Mouse (Mus musculus) T-helper 1 cell (primary cell): ENCODE results near the gene Rgl3.

Source experiments
- in situ Hi-C: fragments of 300-600 bp; cut with MboI, MseI; formaldehyde crosslinking; loops from one replicate; pipeline ENCODE4 v1.15.1; 2025; ENCODE audit warnings: high pct_unique_total_duplicates

The Rgl3 gene

DNA sequence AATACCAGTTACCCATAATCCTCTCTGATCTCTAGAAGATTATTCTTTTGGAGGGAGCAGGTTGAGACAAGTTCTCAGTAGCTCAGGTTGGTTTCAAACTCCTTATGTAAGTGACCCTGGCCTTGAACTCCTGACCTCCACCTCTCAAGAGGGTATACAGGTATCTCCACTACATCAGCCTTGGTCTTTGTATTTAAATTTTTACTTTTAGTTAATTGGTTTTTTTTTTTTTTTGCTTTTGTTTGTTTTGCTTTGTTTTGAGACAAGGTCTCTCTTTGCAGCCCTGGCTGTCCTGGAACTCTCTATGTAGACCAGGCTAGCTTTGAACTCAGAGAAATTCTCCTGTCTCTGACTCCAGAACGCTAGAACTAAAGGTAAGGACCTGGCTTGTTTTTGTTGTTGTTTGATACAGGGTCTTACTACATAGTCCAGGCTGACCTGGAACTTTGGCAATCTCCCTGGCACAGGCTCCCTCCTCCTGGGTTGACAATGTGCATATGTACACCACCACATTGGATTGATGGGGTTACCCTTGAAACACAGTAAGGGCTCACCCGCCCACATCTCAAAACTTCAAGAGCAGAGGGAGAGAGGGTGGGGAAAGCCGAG, 65.7 kb downstream of the Rgl3 start:
- in situ Hi-C loops, result no loop called here

DNA sequence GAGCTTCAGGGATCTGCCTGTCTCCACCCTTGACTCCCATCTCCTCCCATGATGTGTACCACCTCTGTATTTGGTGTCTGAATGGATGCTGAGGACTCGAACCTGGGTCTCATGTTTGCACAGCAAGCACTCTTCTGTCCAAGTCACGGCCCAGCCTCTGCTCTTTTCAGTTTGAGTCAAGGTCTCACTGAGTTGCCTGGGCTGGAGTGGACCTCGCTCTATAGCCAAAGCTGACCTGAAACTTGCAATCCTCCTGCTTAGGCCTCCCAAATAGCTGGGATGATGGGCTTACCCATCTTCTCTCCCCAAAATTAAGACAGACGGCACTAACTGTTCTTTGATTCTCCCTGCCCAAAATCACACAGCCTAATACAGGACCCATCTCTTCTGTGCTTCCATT, 66.2 kb downstream of the Rgl3 start:
- in situ Hi-C loops, result no loop called here
